Mouse (Mus musculus) ES-E14 (cell line): ENCODE data around the gene Scd4.

Experiments used
- CHD2 ChIP-seq: IDR thresholded peaks from 2 replicates; pipeline ENCODE4 v1.6.1; 2014; ENCODE audit warnings: mild to moderate bottlenecking, low read depth, low read length, inconsistent platforms
- HCFC1 ChIP-seq: IDR thresholded peaks from 2 replicates; pipeline ENCODE4 v1.6.1; 2012; ENCODE audit warnings: low read length, inconsistent platforms, borderline replicate concordance; ENCODE audit not compliant: insufficient read depth
- ZC3H11A ChIP-seq: IDR thresholded peaks from 2 replicates; pipeline ENCODE4 v1.6.1; 2012; ENCODE audit warnings: low read depth, mild to moderate bottlenecking, inconsistent platforms, low read length, borderline replicate concordance
- ZNF384 ChIP-seq: IDR thresholded peaks from 2 replicates; pipeline ENCODE4 v1.6.1; 2012; ENCODE audit warnings: low read depth, low read length, inconsistent platforms

DNA sequence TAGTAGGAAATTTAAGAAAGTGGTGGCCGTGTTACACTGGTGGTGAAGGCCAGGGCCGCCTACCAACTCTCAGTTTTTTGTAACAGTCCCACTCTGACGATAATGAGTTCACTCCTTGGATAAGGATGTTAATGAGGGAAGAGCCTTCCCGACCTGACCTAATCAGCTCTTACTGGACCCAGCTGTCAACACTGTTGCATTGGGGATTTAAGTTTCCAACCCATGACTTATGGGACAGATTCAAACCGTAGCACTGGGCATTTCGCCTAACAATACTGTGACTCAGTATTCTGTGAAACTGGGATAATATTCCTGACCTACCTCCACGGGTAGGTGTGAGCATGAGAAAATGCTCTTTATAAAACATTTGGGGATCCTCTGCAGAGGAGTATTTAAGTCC lies 26.7 kb upstream of the Scd4 start:
- TF ChIP-seq ZC3H11A: no peak
- no peak for TF ChIP-seq ZNF384
- no peak for TF ChIP-seq CHD2
- TF ChIP-seq HCFC1: no peak
